Mouse (Mus musculus): ENCODE measurements around the gene Kif12. TPM values are rescaled to one million over a fixed set of nuclear protein-coding genes. Genes with fewer than 3 reads are reported as not detected.

The Kif12 gene
- 0.12 and 0.20 TPM in 2 replicates for polyA plus RNA-seq (2012; rRNA removed)

DNA sequence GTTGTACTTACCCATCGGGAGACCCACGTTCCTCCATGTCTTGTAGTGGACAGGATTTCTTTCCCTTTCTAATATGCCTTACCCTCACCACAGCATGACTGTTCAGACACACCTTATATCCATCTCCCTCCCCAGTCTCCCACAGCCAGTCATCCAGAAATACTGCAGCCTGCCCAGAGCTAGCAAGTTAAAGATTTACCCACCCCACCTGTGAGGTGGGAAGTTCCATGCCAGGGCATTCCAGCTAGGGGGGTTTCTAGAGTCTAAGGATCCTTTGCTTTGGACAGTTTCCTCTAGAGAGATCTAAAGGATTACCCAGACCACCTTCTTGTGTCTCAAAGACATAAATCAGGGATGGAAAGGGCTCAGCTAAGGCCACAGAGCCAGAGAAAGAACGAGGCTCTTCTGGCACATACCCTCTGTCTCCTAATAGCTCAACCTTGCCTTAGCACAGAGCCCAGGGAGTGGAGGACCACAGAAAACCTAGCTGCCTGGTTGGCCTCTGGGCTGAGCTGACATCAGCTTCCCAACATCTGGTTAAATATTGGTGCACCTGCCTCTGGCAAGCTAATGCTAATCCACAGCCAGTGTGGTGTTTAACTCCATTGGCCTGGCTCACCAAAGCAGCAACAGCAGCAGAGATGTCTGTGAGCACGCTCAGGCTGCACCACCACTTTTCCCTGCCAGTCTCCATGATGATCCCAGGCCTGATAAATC, at the start of gene Kif12:
Gene Kif12, minus strand, starts transcription at position 163 of the 717 bp plus-strand sequence.

DNA sequence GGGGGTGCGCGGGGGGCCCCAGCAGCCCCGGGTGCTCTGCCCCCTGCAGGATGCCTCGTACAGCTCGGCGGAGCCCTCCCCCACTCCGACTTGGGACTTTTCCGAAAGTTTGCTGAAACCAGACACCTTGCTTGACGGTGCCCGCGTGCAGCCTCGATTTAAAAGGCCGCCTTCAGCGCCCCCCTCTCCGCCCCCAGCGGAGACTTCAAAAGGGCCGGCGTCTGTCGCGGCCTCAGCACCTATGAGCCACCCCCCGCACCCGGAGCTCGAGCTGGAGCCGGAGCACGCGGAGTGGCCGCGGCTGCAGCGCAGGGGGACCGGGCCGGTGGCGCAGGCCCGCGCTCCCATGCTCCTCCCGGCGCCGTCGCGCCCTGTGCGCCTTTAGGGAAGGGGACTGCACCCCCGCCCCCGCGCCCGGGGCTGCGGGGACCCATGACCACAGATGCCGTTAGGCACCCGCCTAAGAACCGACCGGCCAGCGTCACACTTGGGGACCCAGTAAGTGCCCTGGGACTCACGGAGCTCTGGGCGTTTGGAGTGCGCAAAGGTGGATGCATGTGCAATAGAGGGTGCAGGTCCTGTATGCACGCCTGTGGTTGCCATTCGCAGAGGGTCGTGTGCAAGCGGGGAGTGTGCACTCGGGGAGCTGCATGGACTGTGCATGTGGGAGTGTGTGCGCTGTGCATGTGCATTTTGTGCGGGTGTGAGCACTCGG, 42.1 kb upstream of the Kif12 start, which contains the start of gene Col27a1:
Gene Col27a1, plus strand, starts transcription at position 98 of the 715 bp plus-strand sequence.

DNA sequence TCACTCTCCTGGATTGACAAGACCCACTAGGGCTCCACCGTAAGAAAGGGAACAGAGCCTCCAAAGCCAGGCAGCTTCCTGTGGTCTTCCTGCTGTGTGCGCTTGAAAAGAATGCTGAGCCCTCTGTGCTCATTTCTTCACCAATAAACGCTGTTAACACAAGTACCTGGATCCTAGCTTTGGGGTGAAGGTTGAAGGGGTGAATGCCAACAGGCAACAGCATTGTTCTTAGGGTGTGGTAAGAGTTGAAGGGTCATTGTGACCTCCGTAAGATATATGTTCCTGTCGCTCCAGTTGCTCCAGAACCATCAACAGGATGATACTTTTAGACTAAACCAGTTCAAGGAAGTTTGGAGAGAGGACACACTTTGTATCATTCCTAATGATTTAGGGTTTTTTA, 17.2 kb downstream of the Kif12 start, which contains the start of gene Ambp:
Gene Ambp, minus strand, starts transcription at position 101 of the 400 bp plus-strand sequence.

Other genes with a start within 250 kb of the Kif12 start
- 15.0 and 15.5 TPM in 2 replicates for gene Zfp618, start 206.6 kb downstream of the Kif12 start, polyA plus RNA-seq (2012; rRNA removed)
- 0.08 and 0.17 TPM in 2 replicates for gene Ambp, start 17.3 kb downstream of the Kif12 start, polyA plus RNA-seq (2012; rRNA removed)
- gene Col27a1, start 41.9 kb upstream of the Kif12 start, polyA plus RNA-seq (2012; rRNA removed) = 3.5 and 5.9 TPM in 2 replicates
- 0.58 TPM in 1 of 2 replicates, not detected in the other for gene Orm1, start 172.4 kb upstream of the Kif12 start, polyA plus RNA-seq (2012; rRNA removed)
- not detected in 2 replicates for gene Orm3, start 184.0 kb upstream of the Kif12 start, polyA plus RNA-seq (2012; rRNA removed)
- gene Orm2, start 190.3 kb upstream of the Kif12 start, polyA plus RNA-seq (2012; rRNA removed) = not detected in 2 replicates
- 2.7 and 3.5 TPM in 2 replicates for gene Akna, start 231.2 kb upstream of the Kif12 start, polyA plus RNA-seq (2012; rRNA removed)